Mouse (Mus musculus): ENCODE measurements around the gene Scnn1a. TPM values are rescaled to one million over a fixed set of nuclear protein-coding genes. Genes with fewer than 3 reads are reported as not detected.
A peak's percentile ranks its signal among the peaks of the same experiment; 100 is the strongest.

Gene Scnn1a
- polyA plus RNA-seq, 1 experiment from 2014 or later = 0.29 TPM

GRCm38 (mm10) chr6:125345625-125346024 is 25.2 kb downstream of the Scnn1a start:
- DNase-seq (ENCODE audit: low spot score) (no peak), ATAC-seq (no peak)
- no peaks in the 10 kb centered on the region for H3K27me3 ChIP-seq (replicated peaks; ENCODE audit: control insufficient read depth, insufficient read depth, low read length)
- no peaks in the 10 kb centered on the region for H3K9me3 ChIP-seq (replicated peaks; ENCODE audit: control insufficient read depth, low read length)
- no peak overlapping the region for H3K4me2 ChIP-seq (ENCODE audit: low read length)
- H3K4me1 ChIP-seq (ENCODE audit: control insufficient read depth, insufficient read depth, low read length) = peaks cover 14% of the 10 kb centered on the region
- WGBS = 85% methylated on average over 1 of the region's 1 CpGs
- H3K27ac ChIP-seq (ENCODE audit: low read depth, low read length) = no peak overlapping the region
- H3K36me3 ChIP-seq (ENCODE audit: control insufficient read depth, insufficient read depth, low read length) = no peaks in the 10 kb centered on the region
- no peak overlapping the region for H3K9ac ChIP-seq (ENCODE audit: low read length)
- no peak overlapping the region for H3K4me3 ChIP-seq (ENCODE audit: low read depth, low read length)

- no peak overlapping the region for H3K4me2 ChIP-seq (ENCODE audit: low read length)
- ATAC-seq (no peak), DNase-seq (ENCODE audit: low spot score) (no peak)
- no peak overlapping the region for H3K27ac ChIP-seq (ENCODE audit: low read depth, low read length)
- no peaks in the 10 kb centered on the region for H3K9me3 ChIP-seq (replicated peaks; ENCODE audit: control insufficient read depth, low read length)
- 47% methylated on average over 2 of the region's 2 CpGs for WGBS
- H3K4me3 ChIP-seq (ENCODE audit: low read depth, low read length) = no peak overlapping the region
- H3K9ac ChIP-seq (ENCODE audit: low read length) = no peak overlapping the region
- no peaks in the 10 kb centered on the region for H3K36me3 ChIP-seq (ENCODE audit: control insufficient read depth, insufficient read depth, low read length)
- peaks cover 14% of the 10 kb centered on the region for H3K4me1 ChIP-seq (ENCODE audit: control insufficient read depth, insufficient read depth, low read length)
- H3K27me3 ChIP-seq (replicated peaks; ENCODE audit: control insufficient read depth, insufficient read depth, low read length) = no peaks in the 10 kb centered on the region
These were observed 25.6 kb downstream of the Scnn1a start for GRCm38 (mm10) chr6:125346029-125346428.

GRCm38 (mm10) chr6:125348721-125349574 is 28.5 kb downstream of the Scnn1a start, which contains the start of gene Tnfrsf1a:
Gene Tnfrsf1a, plus strand, starts transcription at chr6:125349362.
- Histone ChIP-seq H3K4me3 (ENCODE audit: low read depth, low read length) (peak within 1 kb of the TSS; percentile 44), H3K27me3 (replicated peaks; ENCODE audit: control insufficient read depth, insufficient read depth, low read length) (no peaks in the 10 kb centered on the region), H3K4me2 (ENCODE audit: low read length) (peak within 1 kb of the TSS; percentile 79), H3K27ac (ENCODE audit: low read depth, low read length) (no peak within 1 kb of the TSS), H3K9me3 (replicated peaks; ENCODE audit: control insufficient read depth, low read length) (no peaks in the 10 kb centered on the region), H3K4me1 (ENCODE audit: control insufficient read depth, insufficient read depth, low read length) (peaks cover 14% of the 10 kb centered on the region), H3K9ac (ENCODE audit: low read length) (peak within 1 kb of the TSS; percentile 68), H3K36me3 (ENCODE audit: control insufficient read depth, insufficient read depth, low read length) (no peaks in the 10 kb centered on the region)
- DNase-seq (ENCODE audit: low spot score) = no peak
- 5% methylated on average over 22 of the region's 22 CpGs for WGBS
- 0 out of 2 replicates have a peak, but pooled peaks have one; percentile 21 for ATAC-seq

- Histone ChIP-seq H3K27ac (ENCODE audit: low read depth, low read length) (no peak overlapping the region), H3K9ac (ENCODE audit: low read length) (peak overlapping the region; percentile 68), H3K9me3 (replicated peaks; ENCODE audit: control insufficient read depth, low read length) (no peaks in the 10 kb centered on the region), H3K27me3 (replicated peaks; ENCODE audit: control insufficient read depth, insufficient read depth, low read length) (no peaks in the 10 kb centered on the region), H3K4me3 (ENCODE audit: low read depth, low read length) (peak overlapping the region; percentile 44), H3K36me3 (ENCODE audit: control insufficient read depth, insufficient read depth, low read length) (no peaks in the 10 kb centered on the region), H3K4me2 (ENCODE audit: low read length) (peak overlapping the region; percentile 79), H3K4me1 (ENCODE audit: control insufficient read depth, insufficient read depth, low read length) (peaks cover 14% of the 10 kb centered on the region)
- under 1% methylated on average over 27 of the region's 27 CpGs for WGBS
- ATAC-seq = peak; percentile 82
- peak; percentile 73 for DNase-seq (ENCODE audit: low spot score)
These were observed 29.2 kb downstream of the Scnn1a start for GRCm38 (mm10) chr6:125349575-125350230.

DNA sequence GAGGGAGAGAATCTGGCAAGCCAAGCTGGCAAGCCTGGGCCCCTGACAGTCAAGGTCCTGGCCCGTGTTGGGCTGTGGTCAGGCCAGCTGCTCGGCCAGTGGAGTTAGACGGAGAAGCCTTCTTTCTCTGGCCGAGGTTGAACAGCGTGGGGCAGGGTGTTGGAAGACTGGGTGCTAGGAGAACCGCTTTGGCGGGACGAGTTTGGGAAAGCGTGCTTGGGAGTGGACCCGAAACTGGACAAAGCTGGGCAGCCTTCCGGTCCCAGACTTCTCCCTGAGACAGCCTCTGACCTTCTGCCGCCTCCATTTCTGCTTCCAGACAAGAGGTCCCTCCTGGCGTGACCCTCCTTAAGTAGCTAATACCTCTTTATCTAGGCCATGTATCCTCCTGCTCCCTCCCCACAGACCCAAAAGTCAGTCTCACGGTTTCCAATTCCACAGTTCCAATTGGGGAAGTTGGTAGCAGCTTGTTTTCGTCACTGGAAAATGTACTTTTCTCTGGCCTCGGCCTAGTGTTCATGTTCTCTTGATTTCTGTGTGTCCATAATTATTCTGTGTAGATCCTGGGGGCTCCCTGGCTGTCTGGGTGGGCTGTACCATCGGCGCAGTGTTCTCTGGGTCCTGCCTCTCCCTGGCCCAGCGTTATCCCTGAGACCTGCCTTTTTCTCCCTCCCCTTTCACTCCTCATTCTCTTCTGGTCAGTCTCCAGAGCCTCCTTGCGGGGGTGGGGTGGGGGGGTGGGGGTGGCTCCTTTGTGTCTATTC is 30.0 kb downstream of the Scnn1a start:
- no peak; the same call in 1 of the 2 replicates for ATAC-seq
- peak overlapping the region; percentile 79 for H3K4me2 ChIP-seq (ENCODE audit: low read length)
- no peak overlapping the region for H3K27ac ChIP-seq (ENCODE audit: low read depth, low read length)
- peak overlapping the region; percentile 68 for H3K9ac ChIP-seq (ENCODE audit: low read length)
- H3K27me3 ChIP-seq (replicated peaks; ENCODE audit: control insufficient read depth, insufficient read depth, low read length) = no peaks in the 10 kb centered on the region
- no peak for DNase-seq (ENCODE audit: low spot score)
- H3K9me3 ChIP-seq (replicated peaks; ENCODE audit: control insufficient read depth, low read length) = no peaks in the 10 kb centered on the region
- H3K4me1 ChIP-seq (ENCODE audit: control insufficient read depth, insufficient read depth, low read length) = peaks cover 19% of the 10 kb centered on the region
- WGBS = 5% methylated on average over 20 of the region's 20 CpGs
- H3K36me3 ChIP-seq (ENCODE audit: control insufficient read depth, insufficient read depth, low read length) = no peaks in the 10 kb centered on the region
- H3K4me3 ChIP-seq (ENCODE audit: low read depth, low read length) = peak overlapping the region; percentile 44

GRCm38 (mm10) chr6:125350995-125351324 is 30.5 kb downstream of the Scnn1a start:
- H3K4me3 ChIP-seq (ENCODE audit: low read depth, low read length) = no peak overlapping the region
- H3K27me3 ChIP-seq (replicated peaks; ENCODE audit: control insufficient read depth, insufficient read depth, low read length) = no peaks in the 10 kb centered on the region
- no peak for DNase-seq (ENCODE audit: low spot score)
- peak overlapping the region; percentile 79 for H3K4me2 ChIP-seq (ENCODE audit: low read length)
- H3K9ac ChIP-seq (ENCODE audit: low read length) = 0 out of 2 replicates have a peak overlapping the region, but pooled peaks have one; percentile 25
- no peak overlapping the region for H3K27ac ChIP-seq (ENCODE audit: low read depth, low read length)
- no peak for ATAC-seq
- peaks cover 22% of the 10 kb centered on the region for H3K4me1 ChIP-seq (ENCODE audit: control insufficient read depth, insufficient read depth, low read length)
- no peaks in the 10 kb centered on the region for H3K9me3 ChIP-seq (replicated peaks; ENCODE audit: control insufficient read depth, low read length)
- no peaks in the 10 kb centered on the region for H3K36me3 ChIP-seq (ENCODE audit: control insufficient read depth, insufficient read depth, low read length)
- WGBS = 74% methylated on average over 2 of the region's 2 CpGs

- no peak for DNase-seq (ENCODE audit: low spot score)
- 72% methylated on average over 8 of the region's 8 CpGs for whole genome bisulfite sequencing
These were observed 31.0 kb downstream of the Scnn1a start for GRCm38 (mm10) chr6:125351368-125352045.

GRCm38 (mm10) chr6:125352046-125352384 is 31.6 kb downstream of the Scnn1a start:
- DNase-seq (ENCODE audit: low spot score) (no peak), ATAC-seq (no peak)
- no peaks in the 10 kb centered on the region for H3K9me3 ChIP-seq (replicated peaks; ENCODE audit: control insufficient read depth, low read length)
- H3K4me3 ChIP-seq (ENCODE audit: low read depth, low read length) = no peak overlapping the region
- H3K4me2 ChIP-seq (ENCODE audit: low read length) = no peak overlapping the region
- no peak overlapping the region for H3K9ac ChIP-seq (ENCODE audit: low read length)
- 70% methylated on average over 5 of the region's 5 CpGs for WGBS
- no peaks in the 10 kb centered on the region for H3K27me3 ChIP-seq (replicated peaks; ENCODE audit: control insufficient read depth, insufficient read depth, low read length)
- H3K4me1 ChIP-seq (ENCODE audit: control insufficient read depth, insufficient read depth, low read length) = peaks cover 22% of the 10 kb centered on the region
- no peaks in the 10 kb centered on the region for H3K36me3 ChIP-seq (ENCODE audit: control insufficient read depth, insufficient read depth, low read length)
- no peak overlapping the region for H3K27ac ChIP-seq (ENCODE audit: low read depth, low read length)

More at GRCm38 (mm10) chr6:125351368-125352045, 31.0 kb downstream of the Scnn1a start:
- Histone ChIP-seq H3K27me3 (replicated peaks; ENCODE audit: control insufficient read depth, insufficient read depth, low read length) (no peaks in the 10 kb centered on the region), H3K4me3 (ENCODE audit: low read depth, low read length) (no peak overlapping the region), H3K27ac (ENCODE audit: low read depth, low read length) (no peak overlapping the region), H3K9me3 (replicated peaks; ENCODE audit: control insufficient read depth, low read length) (no peaks in the 10 kb centered on the region), H3K4me1 (ENCODE audit: control insufficient read depth, insufficient read depth, low read length) (peaks cover 22% of the 10 kb centered on the region), H3K9ac (ENCODE audit: low read length) (no peak overlapping the region), H3K36me3 (ENCODE audit: control insufficient read depth, insufficient read depth, low read length) (no peaks in the 10 kb centered on the region), H3K4me2 (ENCODE audit: low read length) (no peak overlapping the region)
- no peak for ATAC-seq

Data from forebrain, embryonic 14.5 days (tissue).